Mouse (Mus musculus): ENCODE measurements around the gene Dnaja3. TPM values are rescaled to one million over a fixed set of nuclear protein-coding genes. Genes with fewer than 3 reads are reported as not detected.

The Dnaja3 gene
- polyA plus RNA-seq, 1 experiment from 2014 or later, result 88.7 TPM

DNA sequence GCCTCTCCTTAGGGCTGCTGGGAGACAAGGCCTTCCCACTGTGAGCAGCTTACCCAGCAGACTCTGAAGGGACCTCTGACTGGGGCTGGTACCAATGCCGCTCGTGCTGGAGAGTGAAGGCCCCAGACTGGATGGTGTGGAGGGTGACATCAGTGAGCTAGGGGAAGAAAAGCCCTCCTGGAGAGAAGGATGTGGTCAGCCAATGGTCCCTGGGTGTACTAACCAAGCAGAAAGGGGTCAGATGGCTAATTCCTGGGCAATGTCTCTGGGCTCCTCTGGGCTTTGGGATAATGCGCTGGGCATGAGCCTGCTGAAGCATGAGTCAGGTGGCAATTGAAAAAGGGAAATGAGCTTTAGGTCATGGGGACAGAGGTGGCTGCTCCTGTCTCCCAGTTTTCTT, 6.1 kb upstream of the Dnaja3 start:
- no peaks in the 10 kb centered on the region for H3K36me3 ChIP-seq (ENCODE audit: control insufficient read depth, insufficient read depth)
- H3K9me3 ChIP-seq (replicated peaks; ENCODE audit: control insufficient read depth, low read length), result no peaks in the 10 kb centered on the region
- 91% methylated on average over 3 of the region's 3 CpGs for WGBS
- H3K27me3 ChIP-seq (ENCODE audit: control insufficient read depth, insufficient read depth, low read length), result no peaks in the 10 kb centered on the region
- no peak overlapping the region for H3K4me3 ChIP-seq (ENCODE audit: low read length)
- no peak overlapping the region for H3K27ac ChIP-seq (ENCODE audit: low read length)
- H3K4me2 ChIP-seq (ENCODE audit: low read depth, low read length), result no peak overlapping the region
- ATAC-seq (replicated peaks; ENCODE audit: extremely low read depth, insufficient read depth, low FRiP score), result no peak
- no peak overlapping the region for H3K9ac ChIP-seq (ENCODE audit: low read length)
- peaks cover 18% of the 10 kb centered on the region for H3K4me1 ChIP-seq (ENCODE audit: control insufficient read depth, insufficient read depth, low read length)

DNA sequence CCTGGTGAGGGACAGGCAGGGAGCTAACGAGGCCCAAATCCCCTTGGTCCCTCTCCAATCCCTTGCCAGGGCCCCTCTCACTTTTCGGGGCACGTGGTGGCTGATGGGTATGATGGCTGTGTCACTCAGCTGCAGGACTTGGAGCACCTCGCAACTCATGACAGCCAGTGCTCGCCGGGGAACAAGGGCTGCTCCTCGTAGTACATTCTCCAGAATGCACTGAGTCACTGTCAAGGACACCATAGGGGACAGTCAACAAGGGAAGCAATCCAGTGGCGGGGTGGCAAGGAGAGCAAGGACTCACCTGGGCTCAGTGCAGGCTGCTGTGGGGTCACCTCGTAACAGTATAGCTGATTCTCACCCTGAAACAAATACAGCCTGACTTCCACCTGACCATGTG, 5.1 kb upstream of the Dnaja3 start:
- no peaks in the 10 kb centered on the region for H3K27me3 ChIP-seq (ENCODE audit: control insufficient read depth, insufficient read depth, low read length)
- H3K27ac ChIP-seq (ENCODE audit: low read length), result peak overlapping the region; percentile 47; the same call in 1 of the 2 replicates
- no peak overlapping the region for H3K4me2 ChIP-seq (ENCODE audit: low read depth, low read length)
- 55% methylated on average over 9 of the region's 9 CpGs for WGBS
- peak overlapping the region; percentile 41 for H3K9ac ChIP-seq (ENCODE audit: low read length)
- no peaks in the 10 kb centered on the region for H3K36me3 ChIP-seq (ENCODE audit: control insufficient read depth, insufficient read depth)
- no peak for ATAC-seq (replicated peaks; ENCODE audit: extremely low read depth, insufficient read depth, low FRiP score)
- peaks cover 24% of the 10 kb centered on the region for H3K4me1 ChIP-seq (ENCODE audit: control insufficient read depth, insufficient read depth, low read length)
- H3K9me3 ChIP-seq (replicated peaks; ENCODE audit: control insufficient read depth, low read length), result no peaks in the 10 kb centered on the region
- no peak overlapping the region for H3K4me3 ChIP-seq (ENCODE audit: low read length)

DNA sequence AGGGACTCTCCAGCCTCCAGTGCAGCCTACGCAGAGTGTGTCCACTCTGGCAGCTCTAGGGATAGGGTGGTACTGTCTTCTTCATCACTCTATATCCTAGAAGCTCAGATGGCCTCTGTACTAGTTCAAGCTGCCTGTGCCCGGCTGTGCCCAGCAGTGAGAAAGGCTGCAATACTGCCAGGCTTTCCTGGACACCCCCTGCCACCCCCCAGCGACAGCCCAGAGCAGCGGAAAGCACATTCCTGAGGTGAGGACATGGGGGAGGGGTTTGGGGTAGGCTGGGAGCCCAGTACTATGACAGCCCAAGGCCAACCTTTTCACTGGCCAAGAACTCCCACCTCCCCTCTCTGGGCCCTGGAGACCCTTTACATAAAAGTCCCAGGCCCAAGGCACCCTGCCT, 4.0 kb upstream of the Dnaja3 start:
- no peaks in the 10 kb centered on the region for H3K9me3 ChIP-seq (replicated peaks; ENCODE audit: control insufficient read depth, low read length)
- no peak overlapping the region for H3K27ac ChIP-seq (ENCODE audit: low read length)
- H3K9ac ChIP-seq (ENCODE audit: low read length), result peak overlapping the region; percentile 41
- no peaks in the 10 kb centered on the region for H3K36me3 ChIP-seq (ENCODE audit: control insufficient read depth, insufficient read depth)
- no peak overlapping the region for H3K4me2 ChIP-seq (ENCODE audit: low read depth, low read length)
- no peaks in the 10 kb centered on the region for H3K27me3 ChIP-seq (ENCODE audit: control insufficient read depth, insufficient read depth, low read length)
- H3K4me3 ChIP-seq (ENCODE audit: low read length), result no peak overlapping the region
- no peak for ATAC-seq (replicated peaks; ENCODE audit: extremely low read depth, insufficient read depth, low FRiP score)
- WGBS, result 50% methylated on average over 4 of the region's 4 CpGs
- peaks cover 29% of the 10 kb centered on the region for H3K4me1 ChIP-seq (ENCODE audit: control insufficient read depth, insufficient read depth, low read length)

DNA sequence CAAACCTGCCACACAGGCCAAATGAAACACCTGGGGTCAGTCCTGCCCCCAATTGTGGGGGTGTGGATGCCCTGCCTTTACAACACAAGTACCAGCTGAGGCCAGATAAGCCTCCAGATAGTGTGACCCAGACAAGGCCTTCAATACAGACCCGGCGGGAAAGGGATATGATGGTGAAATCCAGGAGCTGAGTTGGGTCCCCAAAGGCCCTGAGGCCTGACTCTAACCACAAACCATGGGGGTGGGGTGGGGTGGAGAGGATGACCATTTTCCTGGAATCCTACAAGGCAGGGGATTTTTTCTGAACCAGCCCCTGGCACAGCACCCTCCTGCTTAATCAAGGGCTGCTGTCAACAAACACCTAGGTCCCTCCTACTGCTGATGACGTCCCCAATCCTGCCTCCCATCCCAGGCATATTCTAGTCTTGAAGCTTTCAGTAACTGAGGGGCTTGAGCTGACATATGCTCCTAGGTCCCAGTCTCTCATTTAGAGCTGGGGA, 848 bp upstream of the Dnaja3 start:
- 52% methylated on average over 3 of the region's 3 CpGs for WGBS
- no peak overlapping the region for H3K4me3 ChIP-seq (ENCODE audit: low read length)
- H3K4me1 ChIP-seq (ENCODE audit: control insufficient read depth, insufficient read depth, low read length), result peaks cover 61% of the 10 kb centered on the region
- no peak overlapping the region for H3K9ac ChIP-seq (ENCODE audit: low read length)
- H3K36me3 ChIP-seq (ENCODE audit: control insufficient read depth, insufficient read depth), result no peaks in the 10 kb centered on the region
- H3K4me2 ChIP-seq (ENCODE audit: low read depth, low read length), result no peak overlapping the region
- no peak for ATAC-seq (replicated peaks; ENCODE audit: extremely low read depth, insufficient read depth, low FRiP score)
- H3K9me3 ChIP-seq (replicated peaks; ENCODE audit: control insufficient read depth, low read length), result no peaks in the 10 kb centered on the region
- H3K27ac ChIP-seq (ENCODE audit: low read length), result no peak overlapping the region
- no peaks in the 10 kb centered on the region for H3K27me3 ChIP-seq (ENCODE audit: control insufficient read depth, insufficient read depth, low read length)

DNA sequence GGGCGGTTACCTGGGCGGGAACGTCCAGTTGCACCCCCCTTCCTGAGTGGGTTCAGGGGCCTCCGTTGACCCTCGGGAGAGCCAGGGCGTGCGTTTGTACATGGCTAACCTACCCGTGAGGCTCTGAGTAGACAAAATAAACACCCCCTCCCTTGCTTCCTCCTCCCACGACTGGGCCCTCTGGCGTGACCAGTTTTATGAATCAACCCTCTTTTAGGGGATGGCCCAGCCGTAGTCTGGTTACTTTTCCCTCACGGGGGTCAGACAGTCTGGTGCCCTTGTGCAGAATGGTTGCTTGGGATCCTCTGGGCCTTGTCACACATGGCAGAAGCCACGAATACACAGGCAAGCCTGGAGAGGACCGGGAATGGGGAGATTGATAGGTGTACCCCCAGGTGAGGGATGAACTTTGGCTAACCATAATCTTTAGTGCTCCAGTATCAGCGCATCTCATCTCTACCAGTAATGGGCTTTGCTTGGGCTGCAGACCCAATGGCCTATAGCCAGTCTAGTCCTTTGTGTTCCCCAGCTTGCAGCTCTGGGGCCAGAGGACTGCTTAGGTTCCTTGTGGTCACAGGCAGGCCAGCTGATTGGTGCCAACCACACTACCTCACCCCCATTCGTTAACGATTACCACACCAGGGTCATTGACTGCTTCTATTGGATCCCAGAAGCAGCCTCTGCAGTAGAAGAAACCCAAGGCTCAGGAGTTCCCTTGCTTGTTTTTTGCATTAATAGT, 647 bp downstream of the Dnaja3 start:
- Histone ChIP-seq H3K27me3 (ENCODE audit: control insufficient read depth, insufficient read depth, low read length) (no peaks in the 10 kb centered on the region), H3K27ac (ENCODE audit: low read length) (peak overlapping the region; percentile 94), H3K36me3 (ENCODE audit: control insufficient read depth, insufficient read depth) (no peaks in the 10 kb centered on the region), H3K4me1 (ENCODE audit: control insufficient read depth, insufficient read depth, low read length) (peaks cover 64% of the 10 kb centered on the region), H3K9me3 (replicated peaks; ENCODE audit: control insufficient read depth, low read length) (no peaks in the 10 kb centered on the region), H3K4me2 (ENCODE audit: low read depth, low read length) (peak overlapping the region; percentile 94), H3K4me3 (ENCODE audit: low read length) (peak overlapping the region; percentile 86), H3K9ac (ENCODE audit: low read length) (peak overlapping the region; percentile 91)
- 6% methylated on average over 17 of the region's 17 CpGs for WGBS
- no peak for ATAC-seq (replicated peaks; ENCODE audit: extremely low read depth, insufficient read depth, low FRiP score)

DNA sequence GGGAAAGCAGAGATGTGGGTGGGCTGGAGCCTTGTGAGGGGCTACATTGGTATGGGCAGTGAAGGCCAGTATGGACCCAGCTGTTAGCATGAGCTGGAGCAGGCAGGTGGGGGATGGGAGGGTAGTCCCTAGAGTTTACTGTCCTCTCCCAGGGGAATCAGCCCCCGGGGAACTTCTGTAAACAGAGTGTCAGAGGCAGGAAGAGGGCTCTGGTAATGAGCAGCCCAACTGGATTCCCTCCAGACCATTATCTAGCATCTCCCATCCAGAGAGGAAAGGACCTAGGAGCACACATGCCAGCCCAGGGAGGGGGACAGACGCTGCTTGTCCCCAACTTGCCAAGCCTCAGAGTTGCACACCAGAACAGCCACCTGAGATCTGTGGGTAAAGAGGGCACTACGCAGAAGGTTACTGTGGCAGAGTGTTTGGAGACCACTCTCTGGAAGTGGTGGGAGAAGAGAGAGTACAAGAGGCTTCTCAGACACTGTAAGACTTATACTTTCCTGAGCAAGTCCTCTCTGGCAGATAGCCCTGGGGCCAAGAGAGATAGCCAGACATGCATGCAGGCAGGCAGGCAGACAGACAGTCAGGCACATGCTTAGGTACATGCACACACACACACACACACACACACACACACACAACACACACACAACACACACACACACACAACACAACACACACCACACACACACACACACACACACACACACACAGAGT, 1.5 kb downstream of the Dnaja3 start:
- peak overlapping the region; percentile 86 for H3K4me3 ChIP-seq (ENCODE audit: low read length)
- WGBS, result 28% methylated on average over 3 of the region's 3 CpGs
- H3K27ac ChIP-seq (ENCODE audit: low read length), result peak overlapping the region; percentile 94
- H3K4me2 ChIP-seq (ENCODE audit: low read depth, low read length), result peak overlapping the region; percentile 94
- no peak for ATAC-seq (replicated peaks; ENCODE audit: extremely low read depth, insufficient read depth, low FRiP score)
- peaks cover 66% of the 10 kb centered on the region for H3K4me1 ChIP-seq (ENCODE audit: control insufficient read depth, insufficient read depth, low read length)
- H3K9me3 ChIP-seq (replicated peaks; ENCODE audit: control insufficient read depth, low read length), result no peaks in the 10 kb centered on the region
- no peaks in the 10 kb centered on the region for H3K27me3 ChIP-seq (ENCODE audit: control insufficient read depth, insufficient read depth, low read length)
- peak overlapping the region; percentile 91 for H3K9ac ChIP-seq (ENCODE audit: low read length)
- H3K36me3 ChIP-seq (ENCODE audit: control insufficient read depth, insufficient read depth), result no peaks in the 10 kb centered on the region

DNA sequence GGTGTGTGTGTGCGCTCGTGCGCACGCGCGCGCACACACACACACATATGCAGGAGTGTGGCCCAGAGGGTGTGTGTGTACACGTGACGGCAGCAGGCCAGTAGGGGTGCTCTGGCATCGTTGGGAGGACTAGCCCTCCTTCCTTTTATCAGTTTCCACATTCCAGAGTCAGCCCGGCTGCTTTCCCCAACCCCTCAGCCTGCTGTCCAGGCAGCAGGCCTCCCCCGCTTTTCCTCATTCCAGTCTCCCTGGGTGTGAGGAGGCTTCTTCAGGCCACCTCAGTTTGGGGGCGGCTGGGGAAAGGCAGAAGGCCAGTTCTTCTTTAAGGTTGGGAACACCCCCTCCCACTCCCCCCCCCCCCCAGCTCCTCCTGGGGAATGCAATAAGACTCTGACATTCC, 2.4 kb downstream of the Dnaja3 start:
- Histone ChIP-seq H3K9me3 (replicated peaks; ENCODE audit: control insufficient read depth, low read length) (no peaks in the 10 kb centered on the region), H3K4me2 (ENCODE audit: low read depth, low read length) (peak overlapping the region; percentile 94), H3K36me3 (ENCODE audit: control insufficient read depth, insufficient read depth) (no peaks in the 10 kb centered on the region), H3K4me1 (ENCODE audit: control insufficient read depth, insufficient read depth, low read length) (peaks cover 75% of the 10 kb centered on the region), H3K9ac (ENCODE audit: low read length) (peak overlapping the region; percentile 65), H3K4me3 (ENCODE audit: low read length) (peak overlapping the region; percentile 35), H3K27ac (ENCODE audit: low read length) (peak overlapping the region; percentile 94), H3K27me3 (ENCODE audit: control insufficient read depth, insufficient read depth, low read length) (no peaks in the 10 kb centered on the region)
- WGBS, result 8% methylated on average over 13 of the region's 13 CpGs
- peak; percentile 68 for ATAC-seq (replicated peaks; ENCODE audit: extremely low read depth, insufficient read depth, low FRiP score)

DNA sequence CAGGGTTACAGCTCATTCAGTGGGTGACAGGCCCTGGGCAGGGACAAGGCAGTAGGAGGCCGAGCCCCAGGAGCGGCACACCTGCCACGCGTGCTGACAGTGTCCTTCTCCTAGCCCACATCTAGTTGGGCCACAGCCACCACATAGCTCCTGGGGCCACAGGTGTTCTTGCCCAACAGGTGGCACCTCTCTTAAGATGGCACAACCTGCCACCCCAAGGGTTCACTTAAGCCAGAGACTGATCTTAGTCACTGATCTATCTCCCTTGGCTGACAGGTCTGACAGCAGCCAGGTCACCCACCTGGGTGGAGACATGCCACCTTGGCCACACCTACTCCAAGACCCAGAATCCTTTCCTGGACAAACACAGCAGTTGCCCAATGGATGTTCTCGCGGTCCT, 3.1 kb downstream of the Dnaja3 start:
- H3K4me1 ChIP-seq (ENCODE audit: control insufficient read depth, insufficient read depth, low read length), result peaks cover 82% of the 10 kb centered on the region
- peak overlapping the region; percentile 59 for H3K9ac ChIP-seq (ENCODE audit: low read length)
- peak overlapping the region; percentile 94 for H3K4me2 ChIP-seq (ENCODE audit: low read depth, low read length)
- no peaks in the 10 kb centered on the region for H3K36me3 ChIP-seq (ENCODE audit: control insufficient read depth, insufficient read depth)
- 58% methylated on average over 6 of the region's 6 CpGs for WGBS
- peak overlapping the region; percentile 94 for H3K27ac ChIP-seq (ENCODE audit: low read length)
- ATAC-seq (replicated peaks; ENCODE audit: extremely low read depth, insufficient read depth, low FRiP score), result no peak
- peak overlapping the region; percentile 35 for H3K4me3 ChIP-seq (ENCODE audit: low read length)
- H3K27me3 ChIP-seq (ENCODE audit: control insufficient read depth, insufficient read depth, low read length), result no peaks in the 10 kb centered on the region
- H3K9me3 ChIP-seq (replicated peaks; ENCODE audit: control insufficient read depth, low read length), result no peaks in the 10 kb centered on the region
